Mouse (Mus musculus) right cerebral cortex, postnatal 36 days (tissue): ENCODE results near the gene Peli1.
A peak's percentile ranks its signal among the peaks of the same experiment; 100 is the strongest.

Experiments
- DNase-seq, 2 experiments: peaks; one replicate each; pipeline ENCODE4 v3.0.0; 2022; ENCODE audit warnings: low spot score in 2 of 2, mixed read lengths in 1 of 2

The Peli1 gene

DNA sequence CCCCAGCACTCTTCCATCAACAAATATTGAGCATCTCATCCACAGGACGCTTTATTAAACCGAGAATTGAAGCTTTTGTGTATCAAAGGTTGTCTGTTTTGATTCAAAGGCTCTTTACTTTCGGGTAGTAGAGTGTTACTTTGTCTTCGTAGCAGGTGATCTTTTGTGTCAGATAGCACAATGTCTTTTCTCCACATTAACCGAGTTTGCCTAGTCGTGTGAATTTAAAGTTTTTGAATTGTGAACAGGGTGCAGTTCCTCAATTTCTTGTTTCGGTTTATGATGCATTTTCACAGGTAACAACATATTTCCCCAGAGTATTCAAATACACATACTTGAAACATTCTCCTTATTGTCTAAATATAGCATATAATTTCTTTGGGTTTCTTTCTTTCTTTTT, 1.5 kb downstream of the Peli1 start:
- DNase-seq: no peak

DNA sequence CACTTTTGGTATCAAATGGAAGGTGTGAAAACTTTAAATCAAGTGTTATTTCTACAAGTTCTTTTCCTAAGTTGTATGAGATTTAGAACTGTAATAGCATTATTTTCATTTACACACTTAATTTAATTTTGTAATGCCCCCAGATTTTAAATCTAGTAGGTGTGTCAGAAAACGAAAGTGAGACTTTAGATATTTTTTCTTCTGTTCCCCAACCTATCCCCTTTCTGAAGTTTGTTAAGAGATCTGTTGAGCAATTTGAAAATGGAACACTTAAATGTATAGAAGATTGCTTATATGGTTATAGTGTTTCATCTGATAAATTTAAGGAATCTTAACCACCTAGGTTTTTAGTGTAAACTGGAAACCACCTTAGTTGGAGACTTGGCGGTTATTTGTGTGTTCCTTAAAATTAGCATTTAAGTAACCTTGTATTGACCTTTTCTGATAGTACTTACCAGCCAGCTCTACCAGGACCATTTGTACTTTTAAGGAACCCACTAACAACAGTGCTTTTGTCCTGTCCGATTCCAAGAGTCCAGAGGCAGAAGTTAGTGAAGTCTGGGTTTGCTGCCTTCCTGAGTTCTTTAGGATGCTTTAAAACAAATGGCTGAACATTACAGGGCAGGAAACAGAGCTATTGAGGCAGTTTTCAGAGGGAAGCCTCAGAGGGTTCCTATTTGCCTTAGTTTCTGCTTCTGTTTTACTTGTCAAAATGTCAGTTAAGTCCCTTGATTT, 2.2 kb downstream of the Peli1 start:
- no peak for DNase-seq

DNA sequence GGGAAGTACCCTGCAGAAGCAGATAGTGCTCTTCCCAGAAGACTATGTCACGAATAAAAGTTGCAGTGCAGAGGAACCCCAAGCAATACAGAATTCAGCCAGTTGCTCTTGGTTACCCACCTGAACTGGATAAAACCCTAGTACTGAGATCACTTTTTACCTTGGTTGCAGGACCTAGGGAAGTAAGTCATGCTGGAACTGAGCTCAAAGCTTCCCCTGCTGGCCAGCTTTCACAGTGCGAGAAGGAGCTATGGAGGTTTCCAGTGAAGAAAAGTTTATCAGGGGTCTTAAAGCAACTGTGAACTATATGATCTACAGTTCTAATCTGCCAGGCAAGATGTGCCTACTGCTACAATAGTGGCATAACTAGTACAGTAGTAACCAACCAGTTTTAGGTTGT, 5.5 kb downstream of the Peli1 start:
- no peak for DNase-seq

GRCm38 (mm10) chr11:21098457-21098856, 7.4 kb downstream of the Peli1 start:
- DNase-seq: no peak

DNA sequence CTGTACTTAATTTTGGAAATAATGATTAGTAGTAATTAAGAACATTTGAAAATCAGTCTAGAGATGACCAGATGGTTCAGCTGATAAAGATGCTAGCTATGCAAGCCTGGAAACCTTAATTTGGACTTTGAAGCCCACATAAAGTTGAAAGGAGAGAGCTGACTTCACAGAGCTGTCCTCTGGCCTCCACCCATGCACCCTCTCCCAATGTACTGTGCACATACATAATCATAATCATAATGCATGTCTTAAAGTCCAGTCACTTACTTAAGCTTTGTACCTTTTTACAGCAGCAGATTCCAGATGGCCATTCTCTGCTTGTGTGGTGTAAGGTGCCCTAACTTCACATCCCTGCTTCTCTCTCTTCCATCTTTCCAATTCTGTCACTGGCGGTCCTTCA, 9.6 kb downstream of the Peli1 start:
- no peak for DNase-seq

- no peak for DNase-seq
Observed at GRCm38 (mm10) chr11:21101286-21101685, 10.2 kb downstream of the Peli1 start.

GRCm38 (mm10) chr11:21102273-21103005, 11.3 kb downstream of the Peli1 start:
- DNase-seq: no peak

- no peak for DNase-seq
Observed at GRCm38 (mm10) chr11:21103186-21103585, 12.1 kb downstream of the Peli1 start.

DNA sequence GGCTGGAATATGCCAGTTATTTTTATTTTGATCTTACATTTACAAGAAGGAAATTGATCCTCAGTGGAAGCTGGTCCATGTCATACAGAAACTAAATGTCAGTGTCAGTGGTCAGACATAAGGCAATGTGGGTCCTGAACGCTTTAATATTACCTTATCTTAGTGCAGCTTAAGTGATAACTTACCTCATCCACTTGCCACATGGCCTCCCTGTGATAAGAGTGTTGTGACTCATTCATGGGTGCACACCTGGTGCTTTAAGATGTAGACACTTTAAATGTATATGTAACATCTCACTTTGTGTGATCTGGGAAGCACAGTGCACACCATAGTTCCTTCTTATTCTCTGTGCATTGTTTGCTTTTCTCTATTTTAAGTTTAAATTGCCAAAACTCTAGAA, 14.3 kb downstream of the Peli1 start:
- no peak for DNase-seq

DNA sequence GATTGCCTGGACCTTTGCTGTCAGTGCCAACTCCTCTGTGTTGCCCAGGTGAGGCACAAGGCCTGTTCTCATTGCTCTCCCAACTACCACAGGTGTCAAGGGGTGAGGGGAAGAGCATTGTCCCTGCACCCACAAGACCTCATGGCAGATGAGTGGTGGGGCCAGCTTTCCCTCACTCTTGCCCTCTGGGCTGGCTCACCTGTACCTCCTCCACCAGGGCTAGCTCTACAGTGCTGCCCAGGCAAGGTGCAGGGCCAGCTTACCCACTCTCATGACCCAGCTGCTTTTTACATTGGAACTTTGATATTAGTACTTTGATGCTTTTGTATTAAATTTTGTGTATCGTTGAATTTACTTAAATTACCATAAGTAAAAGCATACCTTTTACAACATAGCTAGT, 16.0 kb downstream of the Peli1 start:
- no peak for DNase-seq

GRCm38 (mm10) chr11:21109279-21109678, 18.2 kb downstream of the Peli1 start:
- no peak for DNase-seq

- no peak for DNase-seq
Observed at GRCm38 (mm10) chr11:21114516-21114915, 23.4 kb downstream of the Peli1 start.

DNA sequence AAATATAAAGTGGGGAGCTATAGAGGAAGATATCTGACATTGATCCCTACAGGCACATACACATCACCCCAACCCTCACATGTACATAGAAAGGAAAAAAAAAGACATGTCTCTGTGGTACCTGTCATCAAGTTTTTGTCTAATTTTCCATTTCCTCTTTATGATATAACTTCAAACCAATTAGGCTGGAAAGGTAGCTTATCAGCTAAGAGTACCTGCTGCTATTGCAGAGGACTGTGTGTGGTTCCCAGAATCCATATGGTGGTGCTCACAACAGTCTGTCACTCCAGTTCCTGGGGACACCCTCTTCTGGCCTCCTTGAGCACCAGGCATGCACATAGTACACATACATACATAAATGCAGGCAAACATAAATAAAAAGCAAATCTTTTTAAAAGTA, 24.7 kb downstream of the Peli1 start:
- DNase-seq: no peak

DNA sequence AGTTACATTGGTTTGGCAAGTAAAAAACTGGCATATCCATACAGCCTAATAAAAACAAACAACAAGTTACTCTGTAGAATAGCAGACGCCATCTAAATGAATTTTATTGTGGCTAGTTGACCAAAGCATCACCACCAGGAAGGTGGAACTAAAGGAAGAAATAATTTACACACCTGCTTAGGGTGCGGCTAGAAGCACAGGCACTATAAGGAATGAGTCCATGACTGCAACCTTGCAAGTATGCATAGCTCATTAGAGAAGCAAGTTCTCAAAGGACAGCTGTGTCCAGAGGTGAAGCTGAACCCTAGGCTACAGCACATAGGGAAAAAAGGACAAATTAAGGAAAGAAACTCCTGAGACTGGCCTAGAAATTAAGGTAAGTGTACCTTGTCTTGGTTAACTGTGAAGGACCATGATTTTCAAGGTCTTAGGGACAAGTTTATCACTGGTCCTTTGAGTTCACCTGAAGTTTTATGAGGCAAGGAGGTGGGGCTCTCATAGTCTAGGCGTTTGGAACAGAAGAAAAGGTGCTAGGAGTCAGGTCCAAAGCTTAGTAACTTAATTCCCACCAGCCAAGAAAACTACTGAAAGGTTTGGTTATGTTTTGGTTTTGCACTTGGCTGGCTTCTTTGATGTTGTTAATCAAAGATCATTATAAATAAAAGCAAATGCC, 25.7 kb downstream of the Peli1 start:
- no peak for DNase-seq

DNA sequence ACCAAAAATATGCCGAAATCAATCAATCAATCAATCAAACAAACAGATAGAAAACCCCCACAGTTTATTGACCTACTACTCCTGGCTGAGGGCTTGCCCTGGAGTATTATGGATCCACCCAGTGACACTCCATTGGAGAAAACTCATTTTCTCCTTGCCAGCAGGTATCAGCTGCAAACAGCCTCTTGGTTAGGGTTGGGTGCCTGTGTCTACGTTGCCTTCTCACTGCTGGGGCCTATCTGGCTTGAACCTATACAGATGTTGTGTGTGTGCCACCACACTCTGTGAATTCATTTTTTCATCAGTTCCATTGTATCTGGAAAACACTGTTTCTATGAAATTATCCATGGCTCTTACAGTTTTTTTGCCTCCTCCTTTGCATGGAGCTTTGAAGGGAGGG, 30.6 kb downstream of the Peli1 start:
- no peak for DNase-seq

DNA sequence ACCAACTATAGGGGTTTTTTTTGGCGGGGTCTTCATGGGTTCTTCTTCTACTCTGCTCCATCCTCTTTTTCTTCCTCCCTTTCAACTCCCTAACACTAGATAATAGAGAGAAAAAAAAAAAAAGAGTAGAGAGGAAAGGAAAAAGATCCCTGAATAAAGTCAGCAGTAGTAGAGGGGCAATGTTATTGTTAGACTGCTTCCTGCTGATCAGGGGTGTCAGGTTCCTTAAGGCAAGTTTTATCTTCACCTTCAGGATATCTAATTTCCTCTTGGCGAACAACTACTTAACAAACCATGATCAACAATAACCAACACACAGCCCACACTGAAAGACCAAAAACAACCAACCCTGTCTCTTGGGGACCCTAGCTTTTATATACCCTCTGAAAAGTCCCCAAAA, 31.3 kb downstream of the Peli1 start:
- no peak for DNase-seq

- no peak for DNase-seq
Observed at GRCm38 (mm10) chr11:21131692-21132091, 40.6 kb downstream of the Peli1 start.

- no peak for DNase-seq
Observed at GRCm38 (mm10) chr11:21134875-21135451, 43.9 kb downstream of the Peli1 start.

- no peak for DNase-seq
Observed at GRCm38 (mm10) chr11:21139453-21139852, 48.4 kb downstream of the Peli1 start.

DNA sequence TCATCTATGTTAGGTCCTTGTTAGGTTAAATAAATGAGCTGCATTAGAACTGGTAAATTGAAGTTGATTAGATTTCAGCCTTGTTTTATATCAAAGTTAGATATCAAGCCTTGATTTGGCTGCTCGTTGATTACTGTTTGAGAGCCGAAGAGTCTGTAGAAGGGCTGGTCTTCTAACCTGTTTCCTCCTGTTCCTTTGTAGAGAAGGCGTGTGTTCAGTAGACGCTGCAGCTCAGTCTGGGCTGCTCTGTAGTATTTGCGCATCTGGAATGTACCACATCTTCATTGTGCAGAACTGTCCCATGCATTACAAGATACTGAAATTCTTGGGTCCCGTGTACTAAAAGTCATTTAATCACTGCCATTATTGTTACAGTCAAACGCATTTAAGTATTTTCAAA, 50.2 kb downstream of the Peli1 start:
- no peak for DNase-seq

DNA sequence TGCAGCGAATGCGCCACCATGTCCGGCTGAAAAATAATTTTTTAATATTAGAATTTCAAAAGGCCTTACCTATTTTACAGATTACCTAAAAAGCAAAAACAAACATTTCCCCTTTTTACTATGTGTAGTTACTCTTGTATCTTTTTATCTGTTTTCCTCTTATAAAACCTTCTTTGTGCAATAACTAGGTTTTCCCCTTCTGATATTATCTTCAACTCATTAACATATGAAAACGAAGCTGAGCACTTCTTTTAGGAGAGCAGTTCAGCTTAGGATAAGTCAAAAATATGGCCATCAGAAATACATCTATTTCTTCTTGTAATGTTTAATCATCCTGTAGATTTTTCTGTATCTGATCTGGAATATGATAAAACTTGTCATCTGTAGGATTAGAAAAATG, 50.7 kb downstream of the Peli1 start:
- DNase-seq: no peak

DNA sequence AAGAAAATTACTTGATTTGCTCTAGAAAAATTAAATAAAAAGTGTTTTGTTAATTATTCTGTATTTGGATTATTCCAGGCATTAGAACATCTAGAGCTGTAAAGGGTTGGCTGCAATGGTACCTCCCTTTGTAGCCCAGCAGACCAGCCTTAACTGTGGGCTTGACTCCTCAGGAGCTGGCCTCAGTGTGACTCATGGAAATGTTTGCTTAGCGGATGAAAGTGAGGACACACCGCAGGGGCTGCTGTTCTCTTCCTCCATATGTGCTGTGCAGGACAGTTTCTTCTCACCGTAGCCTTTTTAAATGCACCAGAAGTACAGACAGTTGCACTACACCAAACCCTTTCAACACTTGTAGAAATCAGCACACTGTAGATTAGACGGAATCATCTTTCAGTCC, 58.4 kb downstream of the Peli1 start:
- peak in 1 of 2 experiments; percentile 57 for DNase-seq

DNA sequence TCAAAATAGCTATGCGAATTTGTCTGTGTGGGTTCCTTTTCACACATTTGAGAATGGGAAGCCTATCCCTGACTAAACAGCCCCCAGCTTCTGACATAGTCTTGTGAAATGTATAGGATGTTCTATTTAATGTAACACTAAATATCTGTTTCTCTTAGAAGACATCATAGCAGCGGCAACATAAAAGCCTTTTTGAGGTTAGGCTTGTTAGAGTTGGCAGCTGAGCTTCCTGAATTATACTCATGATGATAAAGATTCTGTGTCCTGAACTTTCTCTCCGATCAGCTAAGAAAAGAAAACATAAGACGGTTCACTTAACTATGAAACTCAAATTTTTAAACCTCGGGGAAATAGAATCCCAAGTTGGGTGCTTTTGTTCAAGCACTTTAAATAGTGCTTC, 59.2 kb downstream of the Peli1 start:
- no peak for DNase-seq
